Mouse (Mus musculus) adrenal gland (tissue): ENCODE data around the gene Epb41l3.

Experiments used
- intact Hi-C: fragments of 180-260 bp; cut with DNase I; formaldehyde crosslinking; loops from one replicate; pipeline ENCODE4 v1.15.1; 2025

The Epb41l3 gene

DNA sequence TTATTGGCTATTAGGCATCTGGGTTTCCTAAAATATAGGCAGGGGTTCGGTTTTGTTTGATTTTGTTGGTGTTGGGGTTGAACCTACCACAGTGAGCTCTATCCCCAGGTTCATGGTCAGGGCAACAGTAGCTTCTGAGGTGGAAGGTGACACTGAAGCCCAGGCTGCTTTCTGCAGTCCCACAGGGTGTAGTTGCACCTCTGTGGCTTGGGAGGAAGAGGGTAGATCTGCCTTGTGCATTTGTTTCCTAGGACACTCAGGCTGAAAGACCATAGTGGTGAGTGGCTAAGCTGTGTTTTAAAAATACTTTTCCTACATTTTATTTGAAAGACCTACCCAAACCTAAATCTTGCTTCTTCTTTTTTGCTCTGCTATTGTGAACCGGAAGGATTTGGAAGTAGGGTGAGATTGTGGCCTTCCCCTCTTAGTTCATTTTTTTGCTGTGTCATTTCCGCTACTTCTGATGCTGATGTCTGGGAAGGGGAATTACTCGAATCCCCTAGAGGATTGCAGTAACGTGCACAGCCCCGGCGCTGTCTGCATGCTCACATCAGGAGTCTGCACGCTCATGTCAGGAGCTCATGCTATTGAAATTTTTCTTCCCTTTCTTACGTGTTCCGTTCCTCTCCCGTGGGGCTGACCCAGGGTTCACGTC, 105.5 kb downstream of the Epb41l3 start:
- intact Hi-C loops: no loop called here

DNA sequence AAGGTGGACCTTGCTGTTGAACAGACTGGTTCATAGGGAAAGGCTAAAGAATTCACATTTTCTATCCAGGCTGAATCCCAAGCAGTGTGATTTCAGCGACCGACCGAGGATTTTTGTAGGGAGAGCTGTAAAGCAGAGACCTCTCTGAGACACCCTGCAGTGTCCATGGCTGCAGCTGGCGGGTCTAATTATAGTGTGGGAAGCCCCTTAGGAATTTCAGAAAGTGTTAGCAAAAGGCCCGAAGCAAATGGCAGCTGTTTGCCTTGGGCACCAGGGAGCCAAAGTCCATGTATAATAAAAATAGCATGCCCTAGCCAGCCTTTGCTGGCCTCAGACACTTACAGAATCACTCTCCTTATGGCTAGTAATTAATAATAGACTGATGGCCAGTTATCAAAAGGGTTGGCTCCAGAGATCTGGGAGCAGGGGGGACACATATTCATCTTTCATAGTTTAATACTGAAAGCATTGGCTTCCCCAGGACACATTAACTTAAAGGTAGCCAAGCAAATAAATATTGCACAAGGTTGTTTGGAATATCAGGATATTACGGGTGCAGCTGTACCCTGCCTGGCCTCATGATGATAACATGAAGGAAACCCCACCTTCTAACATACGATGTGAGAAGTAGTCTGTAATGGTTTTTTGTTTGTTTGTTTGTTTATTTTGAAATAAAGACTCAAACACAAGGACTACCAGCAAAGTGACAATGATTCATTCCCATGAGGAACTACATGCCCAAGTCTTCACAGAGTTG, 106.3 kb downstream of the Epb41l3 start:
- intact Hi-C loops: no loop called here

GRCm38 (mm10) chr17:69187794-69188193, 112.3 kb downstream of the Epb41l3 start:
- intact Hi-C loops: no loop called here

DNA sequence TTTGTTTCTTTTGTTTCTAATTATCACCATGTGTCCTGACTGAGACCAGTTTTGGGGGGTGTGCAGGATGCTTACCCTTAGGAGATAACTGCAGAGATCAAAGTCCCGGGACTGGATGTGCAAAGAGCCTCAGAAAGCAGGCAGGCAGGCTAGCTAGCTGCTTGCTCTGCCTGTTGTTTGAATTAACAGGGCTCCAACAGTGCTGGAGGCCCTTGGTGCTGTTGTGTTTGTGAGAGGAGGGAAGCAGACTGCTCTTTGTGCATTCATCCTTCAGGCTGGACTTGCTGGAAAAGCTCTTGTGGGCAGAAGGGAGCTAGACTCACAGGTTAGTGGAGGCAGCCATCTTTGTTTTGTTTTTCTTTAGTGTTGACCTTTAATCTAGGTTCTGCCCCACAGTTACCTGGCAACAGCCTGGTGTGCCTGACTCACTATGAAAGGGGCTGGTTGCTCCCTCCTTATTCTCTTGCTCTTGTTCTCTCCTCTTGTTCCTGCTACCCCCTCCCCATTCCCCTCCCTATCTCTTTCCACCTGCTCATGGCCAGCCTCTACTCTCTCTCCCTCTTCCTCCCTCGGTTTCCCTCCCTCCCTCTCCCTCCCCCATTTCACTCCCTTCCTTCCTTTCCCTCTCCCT, 117.5 kb downstream of the Epb41l3 start:
- intact Hi-C loops: no loop called here

- intact Hi-C loops: no loop called here
Measured at GRCm38 (mm10) chr17:69194599-69194998, 119.1 kb downstream of the Epb41l3 start.

DNA sequence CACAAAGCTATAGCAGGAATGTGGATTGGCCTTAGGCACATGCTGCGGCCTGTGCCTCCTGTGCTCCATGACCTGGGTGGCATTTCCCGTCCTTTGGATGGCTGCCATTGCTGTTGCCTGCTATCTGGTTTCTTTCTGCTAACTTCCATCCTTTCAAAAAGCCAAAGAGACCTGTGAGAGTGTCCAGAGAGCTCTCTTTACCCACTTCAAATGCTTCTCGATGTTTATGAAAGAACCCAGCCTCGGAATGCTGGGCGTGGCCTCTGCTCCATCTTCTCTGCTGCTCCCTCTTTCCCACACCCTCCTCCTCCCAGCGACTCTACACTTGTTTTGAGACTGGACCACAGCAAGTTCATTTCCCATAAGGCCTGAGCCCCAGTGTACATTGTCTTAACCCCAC, 120.3 kb downstream of the Epb41l3 start:
- intact Hi-C loops: no loop called here

DNA sequence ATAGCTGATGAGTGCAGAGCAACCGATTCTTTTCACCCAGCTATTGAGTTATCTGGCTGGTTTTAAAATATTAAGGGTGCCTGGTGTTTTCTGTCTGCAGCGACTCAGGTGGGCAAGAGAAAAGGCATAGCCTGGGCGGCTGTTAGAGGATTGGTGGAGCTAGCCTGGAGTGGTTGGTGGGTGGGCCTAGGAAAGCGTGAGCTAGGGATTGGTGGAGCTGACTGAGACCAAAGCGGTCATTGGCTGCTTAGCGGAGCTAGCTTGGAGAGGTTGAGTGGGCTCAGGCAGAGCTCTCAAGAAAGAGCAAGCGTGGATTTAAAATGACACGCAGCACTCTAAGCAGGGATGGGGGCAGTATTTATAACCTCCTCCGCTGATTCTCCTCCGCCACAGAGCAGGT, 121.2 kb downstream of the Epb41l3 start:
- intact Hi-C loops: no loop called here

GRCm38 (mm10) chr17:69198805-69199204, 123.3 kb downstream of the Epb41l3 start:
- intact Hi-C loops: no loop called here

DNA sequence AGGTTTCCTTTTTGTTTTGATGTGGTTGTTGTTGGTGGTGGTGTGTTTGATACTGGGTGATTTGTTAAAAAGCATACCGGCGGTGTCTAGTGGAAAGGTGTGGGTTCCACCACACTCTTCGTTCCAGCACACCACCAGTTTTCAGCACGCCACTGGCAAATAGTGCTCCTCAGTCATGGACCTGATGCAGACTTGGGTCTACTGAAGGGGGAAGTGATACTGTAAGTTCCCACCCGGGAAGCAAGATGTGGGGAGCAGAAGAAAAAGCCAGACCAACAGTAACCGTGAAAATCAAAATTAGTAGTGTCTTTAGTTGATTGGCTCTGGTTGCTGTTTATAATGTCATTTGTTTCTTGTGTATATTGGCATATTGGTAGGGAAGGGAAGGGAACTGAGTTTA, 124.3 kb downstream of the Epb41l3 start:
- intact Hi-C loops: no loop called here

DNA sequence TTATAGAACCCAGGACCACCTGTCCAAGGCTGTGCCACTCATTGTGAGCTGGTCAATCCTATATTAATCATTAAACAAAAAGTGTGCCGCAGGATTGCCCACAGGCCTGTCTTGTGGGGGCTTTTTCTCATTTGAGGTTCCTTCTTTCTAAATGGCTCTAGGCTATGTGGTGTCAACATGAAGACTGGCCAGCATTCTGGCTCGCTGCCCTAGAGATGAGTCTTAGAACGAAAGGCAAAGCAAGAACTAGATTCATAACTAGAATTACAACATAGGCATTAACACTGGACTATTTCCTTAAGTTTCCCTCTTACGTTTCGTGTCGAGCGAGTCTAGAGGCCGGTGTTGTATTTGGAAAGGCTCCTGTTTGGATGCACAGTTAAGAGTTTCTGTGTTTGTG, 125.5 kb downstream of the Epb41l3 start:
- intact Hi-C loops: no loop called here

DNA sequence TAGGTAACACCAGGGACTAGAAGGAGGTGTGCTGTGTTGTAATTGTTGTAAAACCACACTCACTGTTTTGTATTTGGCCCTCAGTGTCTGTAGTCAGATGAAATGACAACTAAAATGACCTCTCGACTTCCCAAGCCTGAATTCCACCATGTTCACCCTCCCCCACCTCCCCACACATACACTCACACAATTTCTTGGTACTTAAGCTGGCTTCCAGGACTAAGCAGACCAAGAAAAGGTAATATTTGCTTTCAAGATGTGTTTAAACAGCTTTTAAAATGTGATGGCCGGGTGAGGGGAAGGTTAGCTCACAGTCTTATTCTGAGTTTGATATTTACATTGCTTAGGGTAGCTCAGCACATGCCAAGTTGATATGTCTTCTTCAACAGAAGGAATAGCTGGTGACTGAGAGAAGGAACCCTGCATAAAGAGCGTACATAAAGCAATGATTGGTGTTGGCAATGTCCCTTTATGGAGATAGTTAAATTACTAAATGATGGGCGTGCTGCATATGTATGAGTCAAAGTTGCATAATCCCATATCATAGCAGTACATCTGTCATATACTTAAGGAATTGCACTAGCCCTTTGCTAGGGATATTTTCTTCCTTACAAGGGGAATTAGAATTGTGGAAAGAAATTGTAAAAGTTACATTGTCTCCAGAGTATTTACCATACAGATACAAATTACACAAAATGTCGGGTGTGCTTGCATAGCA, 130.0 kb downstream of the Epb41l3 start:
- intact Hi-C loops: no loop called here

GRCm38 (mm10) chr17:69207562-69208312, 132.3 kb downstream of the Epb41l3 start:
- intact Hi-C loops: no loop called here

GRCm38 (mm10) chr17:69211065-69211464, 135.6 kb downstream of the Epb41l3 start:
- intact Hi-C loops: no loop called here

GRCm38 (mm10) chr17:69216120-69216519, 140.6 kb downstream of the Epb41l3 start:
- intact Hi-C loops: no loop called here

DNA sequence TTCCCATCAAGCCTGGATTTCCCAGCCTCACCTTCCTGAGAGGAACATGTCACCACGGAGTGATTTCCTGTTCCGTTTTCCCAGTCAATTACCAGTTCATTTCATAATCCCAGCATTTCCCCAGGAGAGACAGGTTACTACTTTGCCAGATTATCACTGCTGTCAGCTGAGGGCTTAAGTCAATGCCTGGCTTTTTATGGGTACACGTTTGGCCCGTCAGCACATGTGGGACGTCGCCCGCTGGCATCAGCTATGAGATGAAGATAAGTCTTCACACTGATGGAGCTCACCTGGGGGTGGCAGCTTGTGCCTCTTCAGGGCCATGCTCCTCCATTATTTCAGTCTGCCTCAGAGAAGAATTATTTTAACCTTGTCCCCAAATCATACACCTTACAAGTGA, 145.4 kb downstream of the Epb41l3 start:
- intact Hi-C loops: no loop called here

GRCm38 (mm10) chr17:69221377-69221776, 145.9 kb downstream of the Epb41l3 start:
- intact Hi-C loops: no loop called here

DNA sequence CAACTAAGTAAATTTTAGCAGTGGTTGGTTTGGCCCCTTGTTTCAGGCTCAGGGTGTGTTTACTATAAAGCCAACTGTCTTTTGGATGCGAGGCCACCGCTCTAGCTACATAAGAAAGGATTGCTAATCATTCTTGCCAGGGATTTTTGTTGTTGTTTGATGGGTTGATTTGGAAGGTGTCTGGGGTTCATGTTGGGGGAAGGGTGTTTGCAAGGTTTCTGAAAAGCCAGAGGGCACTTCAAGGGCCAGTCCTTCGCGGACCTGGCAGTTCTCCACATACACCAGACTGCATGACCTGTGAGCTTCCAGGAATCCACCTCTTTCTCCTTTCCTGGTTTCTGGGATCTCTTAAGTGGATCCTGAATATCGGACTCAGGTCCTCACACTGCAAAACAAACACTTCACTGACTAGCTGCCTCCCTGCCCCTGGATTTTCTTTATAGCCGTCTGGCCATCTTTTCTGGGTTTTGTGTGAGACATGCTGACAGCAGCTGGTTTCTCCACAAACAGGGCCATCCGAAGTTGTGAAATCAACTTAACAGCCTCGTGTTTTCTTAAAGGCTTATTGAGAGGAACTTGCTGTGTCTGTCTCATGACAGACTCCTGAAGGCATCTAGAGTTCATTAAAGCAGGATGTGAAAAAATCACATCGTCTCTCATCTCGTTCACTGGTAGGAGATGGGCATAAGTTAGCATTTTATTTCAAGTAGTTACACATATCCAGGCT, 146.6 kb downstream of the Epb41l3 start:
- intact Hi-C loops: no loop called here

DNA sequence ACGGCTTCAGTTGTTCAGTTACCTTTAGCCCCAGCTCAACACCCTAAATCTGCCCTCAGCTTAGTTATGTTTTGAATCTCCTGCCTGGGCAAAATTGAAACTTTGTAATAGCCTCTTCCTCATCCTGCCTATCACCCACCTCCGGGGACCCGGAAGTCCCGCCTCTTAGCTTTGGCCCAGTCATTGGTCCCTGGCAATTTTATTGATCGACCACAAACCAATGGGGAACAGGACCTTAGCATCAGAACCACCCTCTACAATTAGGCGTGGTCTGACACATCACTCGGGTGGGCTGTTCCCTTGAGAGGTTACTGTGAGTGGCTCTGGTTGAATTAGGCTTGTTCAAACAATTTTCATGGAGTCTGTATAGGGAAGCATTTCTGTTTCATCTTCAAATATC, 150.5 kb downstream of the Epb41l3 start:
- intact Hi-C loops: no loop called here

GRCm38 (mm10) chr17:69227426-69228014, 152.0 kb downstream of the Epb41l3 start:
- intact Hi-C loops: no loop called here

DNA sequence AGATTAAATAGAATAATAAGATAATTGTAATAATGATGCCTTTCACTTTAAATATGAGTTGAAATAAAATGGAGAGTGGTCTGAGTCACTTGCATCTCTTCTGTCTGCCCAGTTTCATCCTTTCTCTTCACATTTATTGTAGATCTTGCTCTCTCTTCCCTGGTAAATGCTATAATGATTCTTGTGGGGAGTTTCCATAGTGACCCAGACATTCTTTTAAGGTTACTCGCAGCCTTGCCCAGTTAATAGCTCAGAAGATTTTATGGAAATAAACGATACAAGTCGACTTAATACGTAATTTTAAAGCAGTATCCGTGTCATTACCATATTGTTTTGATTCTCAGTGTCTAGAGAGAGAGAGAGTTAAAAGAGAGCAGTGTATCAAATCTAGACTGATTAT, 154.0 kb downstream of the Epb41l3 start:
- intact Hi-C loops: no loop called here
